Mouse (Mus musculus): ENCODE results near the gene Med29.
A peak's percentile ranks its signal among the peaks of the same experiment; 100 is the strongest.
"Not testable (repeated sequence)": the region's sequence is repeated elsewhere in the genome, so short reads cannot be mapped to it uniquely, and the experiment has no call there.

Gene Med29

DNA sequence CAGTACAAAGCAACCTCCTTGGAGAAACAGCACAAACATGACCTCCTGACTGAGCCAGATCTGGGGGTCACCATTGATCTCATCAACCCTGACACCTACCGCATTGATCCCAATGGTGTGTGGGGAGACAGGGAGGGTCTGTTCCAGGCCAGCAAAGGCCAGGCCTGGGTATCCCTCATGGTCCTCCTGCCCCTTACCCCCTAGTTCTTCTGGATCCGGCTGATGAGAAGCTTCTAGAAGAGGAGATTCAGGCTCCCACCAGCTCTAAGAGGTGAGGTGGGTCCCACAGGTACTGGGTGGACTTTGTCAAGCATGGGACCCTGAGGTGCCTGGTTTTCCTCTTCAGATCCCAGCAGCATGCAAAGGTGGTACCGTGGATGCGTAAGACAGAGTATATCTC, 2.9 kb upstream of the Med29 start:
- no peak for DNase-seq

DNA sequence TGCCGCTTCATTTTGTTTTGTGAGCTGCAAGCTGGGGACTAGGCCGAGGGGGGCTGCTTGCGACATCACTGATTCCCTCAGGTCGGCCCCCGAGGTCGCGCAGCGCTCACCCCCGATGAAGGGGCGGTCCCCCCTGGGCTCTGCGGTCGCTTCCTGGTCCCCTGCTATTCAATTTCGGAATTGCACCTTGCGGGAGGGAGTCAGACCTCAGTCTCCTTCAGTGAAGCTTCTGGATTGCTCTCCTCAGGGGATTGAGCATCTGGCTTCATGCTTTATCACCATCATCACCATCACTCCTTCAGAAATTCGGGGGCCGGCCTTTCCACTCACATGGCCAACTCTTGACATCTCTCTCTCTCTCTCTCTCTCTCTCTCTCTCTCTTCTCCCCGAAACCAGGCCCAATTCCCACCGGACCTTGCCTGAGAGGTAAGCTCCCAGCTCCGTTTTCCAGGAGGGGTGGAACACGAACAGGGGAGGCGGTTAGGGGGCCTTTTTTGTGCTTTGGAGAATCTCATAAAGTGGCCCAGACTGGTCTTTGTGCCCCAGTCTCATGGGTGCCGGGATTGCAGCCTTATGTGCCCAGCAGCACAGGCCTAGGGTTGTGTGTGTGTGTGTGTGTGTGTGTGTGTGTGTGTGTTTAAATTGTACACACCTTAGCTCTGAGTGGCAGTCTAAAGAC, 904 bp upstream of the Med29 start:
- no peak for DNase-seq

DNA sequence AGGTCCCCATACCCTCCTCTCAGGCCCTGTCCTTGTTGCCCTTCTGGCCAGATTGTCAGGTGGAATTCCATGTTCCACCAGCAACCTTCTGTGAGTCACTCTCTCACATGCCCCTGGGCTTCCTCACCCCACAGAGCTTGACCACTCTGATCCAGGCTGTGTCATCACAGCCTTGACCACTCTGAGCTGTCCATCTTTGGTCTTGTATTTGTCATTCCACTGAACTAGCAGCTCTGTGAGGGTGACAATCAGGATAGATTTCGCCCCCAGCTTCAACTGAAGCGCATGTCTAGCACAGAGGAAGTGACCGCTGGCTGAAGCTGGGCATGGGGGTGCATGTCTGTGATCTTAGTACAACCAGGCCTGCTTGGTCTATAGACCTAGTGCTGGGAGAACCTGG, 2.2 kb downstream of the Med29 start:
- DNase-seq, result no peak

DNA sequence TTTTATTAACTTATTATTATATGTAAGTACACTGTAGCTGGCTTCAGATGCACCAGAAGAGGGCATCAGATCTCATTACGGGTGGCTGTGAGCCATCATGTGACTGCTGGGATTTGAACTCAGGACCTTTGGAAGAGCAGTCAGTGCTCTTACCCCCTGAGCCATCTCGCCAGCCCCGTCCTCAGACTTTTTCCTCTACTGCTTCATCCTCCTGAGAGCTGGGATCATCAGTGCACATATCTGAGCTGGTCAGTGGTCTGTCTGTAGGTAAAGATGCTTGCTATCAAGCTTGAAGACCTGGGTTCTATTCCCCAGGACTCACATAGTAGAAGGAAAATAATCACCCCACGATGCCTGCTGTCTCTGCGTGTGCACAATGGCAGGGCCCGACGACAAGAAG, 5.1 kb downstream of the Med29 start:
- DNase-seq, result not testable (repeated sequence)

DNA sequence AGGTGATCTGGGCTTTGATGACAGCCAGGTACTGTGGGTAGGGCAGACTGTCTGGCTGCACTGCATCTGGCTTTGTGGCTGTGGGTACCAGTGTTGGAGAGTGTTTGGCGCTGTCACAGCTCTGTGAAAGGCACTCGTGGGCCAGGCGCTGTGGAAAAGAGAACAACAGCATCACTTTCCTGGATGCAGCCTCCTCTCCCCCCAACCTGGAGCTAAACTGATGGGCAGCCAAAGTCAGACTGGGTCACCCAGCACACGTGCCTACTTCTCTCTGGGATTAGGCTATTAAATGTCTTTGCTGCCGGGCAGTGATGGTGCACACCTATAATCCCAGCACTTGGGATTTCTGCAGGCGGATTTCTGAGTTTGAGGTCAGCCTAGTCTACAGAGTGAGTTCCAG, 5.6 kb downstream of the Med29 start:
- DNase-seq, result not testable (repeated sequence)

DNA sequence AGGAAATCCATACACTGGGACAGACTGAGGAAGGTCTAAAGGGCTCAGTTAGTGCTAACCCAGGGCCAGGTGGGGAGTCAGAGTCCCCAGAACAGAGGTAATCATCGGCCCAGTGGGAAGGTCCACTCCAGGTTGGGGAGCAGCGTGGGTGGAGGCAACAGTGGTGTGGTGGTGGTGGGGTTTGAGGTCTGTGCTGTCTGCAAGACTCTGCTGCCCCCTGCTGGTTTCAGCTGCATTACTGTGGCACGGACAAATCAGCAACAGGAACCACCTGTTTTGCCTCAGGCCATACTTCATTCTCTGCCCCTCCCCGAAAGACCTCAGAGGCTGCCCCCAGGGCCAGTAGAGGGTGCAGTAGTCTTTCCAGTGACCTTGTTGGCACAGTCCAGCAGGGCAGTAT, 6.0 kb downstream of the Med29 start:
- peak; percentile 76 for DNase-seq

DNA sequence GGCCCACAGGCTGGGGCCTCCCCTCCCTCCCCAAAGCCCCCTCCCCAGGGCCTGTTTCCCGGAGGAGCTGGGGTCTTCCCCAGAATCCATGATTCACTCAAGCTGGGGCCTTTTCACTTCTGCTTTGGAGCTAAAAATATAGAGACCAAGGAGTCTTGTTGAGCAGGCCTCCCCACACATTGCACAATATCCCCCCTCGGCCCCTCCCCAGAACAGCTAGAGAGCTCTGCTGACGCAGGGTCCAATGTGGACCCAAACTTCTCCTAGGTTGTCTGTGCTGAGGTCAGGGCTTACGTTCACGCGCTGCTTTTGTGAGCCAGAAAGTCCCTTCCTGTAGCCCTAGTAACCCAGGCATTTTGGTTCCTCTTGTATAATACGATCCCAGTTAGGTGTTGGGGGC, 6.5 kb downstream of the Med29 start:
- no peak for DNase-seq

DNA sequence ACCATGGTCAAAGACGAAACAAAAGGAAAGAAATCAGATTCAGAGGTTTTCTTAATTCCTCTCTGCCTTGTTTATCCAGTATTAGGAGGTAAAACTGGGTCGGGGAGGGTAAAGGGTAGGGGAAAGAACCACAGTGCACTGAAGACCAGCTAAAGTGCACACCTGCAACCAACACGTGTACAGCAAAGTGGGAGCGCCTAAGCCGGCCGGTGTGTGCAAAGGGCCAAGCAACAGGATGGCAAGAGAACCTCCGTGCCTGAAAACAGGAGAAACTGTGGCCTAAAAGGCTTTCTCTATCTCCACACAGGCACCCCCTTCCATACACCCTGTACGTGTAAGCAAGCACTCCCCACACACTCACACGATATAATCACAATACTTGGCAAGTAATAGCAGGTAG, 7.3 kb downstream of the Med29 start:
- DNase-seq, result no peak

DNA sequence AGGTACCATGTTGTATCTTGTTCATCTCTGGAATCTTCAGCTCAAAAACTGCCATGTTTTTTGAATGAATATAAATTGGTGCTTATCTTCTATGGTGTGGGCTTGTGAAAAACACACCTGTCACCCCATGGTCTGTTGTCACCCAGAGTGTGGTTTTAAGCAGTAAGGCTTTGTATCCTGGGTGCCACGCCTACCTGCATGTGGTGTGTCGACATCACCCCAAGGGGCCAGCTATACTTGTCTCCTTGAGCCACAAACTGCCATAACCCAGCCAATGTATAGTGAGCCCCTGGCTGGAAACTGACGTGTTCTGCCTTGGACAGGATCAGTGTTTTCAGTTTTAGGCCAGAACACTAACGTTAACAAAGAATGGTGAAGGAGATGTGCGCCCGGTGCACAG, 8.3 kb downstream of the Med29 start:
- DNase-seq, result no peak

DNA sequence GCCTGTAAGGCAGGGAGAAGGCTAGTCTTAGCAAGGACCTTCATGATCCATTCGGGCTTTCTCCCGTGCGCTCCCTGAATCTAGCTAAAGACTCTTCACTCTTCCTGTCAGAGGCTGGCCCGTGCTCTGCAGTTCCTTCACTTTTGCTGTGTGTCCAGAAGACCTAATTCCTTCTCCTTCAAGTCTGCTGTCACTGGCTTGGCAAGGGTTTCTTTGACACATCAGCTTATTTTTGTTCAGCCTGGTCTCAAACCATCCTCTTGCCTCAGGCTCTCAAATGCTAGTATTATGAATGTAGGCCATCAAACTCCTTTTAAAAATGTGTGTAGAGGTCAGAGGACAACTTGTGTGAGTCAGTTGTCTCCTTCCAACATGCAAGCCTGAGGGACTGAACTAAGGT, 8.9 kb downstream of the Med29 start:
- DNase-seq, result no peak

DNA sequence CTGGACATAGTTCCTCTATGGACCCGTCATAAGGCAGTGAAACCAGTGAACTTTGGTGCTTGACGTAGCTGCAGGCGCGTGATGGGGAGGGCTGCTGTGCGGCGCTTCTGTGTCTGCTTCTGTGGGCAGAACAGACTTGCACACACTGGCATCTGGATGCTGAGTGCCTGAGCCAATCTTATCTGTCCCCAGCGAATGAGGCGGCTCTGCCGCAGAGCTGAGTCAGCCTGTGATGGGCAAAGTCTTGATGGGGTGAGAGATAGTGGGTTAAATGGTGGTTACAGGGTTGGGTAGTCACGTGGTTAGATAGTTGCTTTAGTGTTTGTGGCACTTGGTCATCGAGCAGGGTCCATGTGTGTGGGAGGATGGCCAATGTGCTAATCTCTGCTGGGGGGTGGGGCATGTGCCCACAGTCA, 9.5 kb downstream of the Med29 start:
- peak; percentile 85 for DNase-seq

DNA sequence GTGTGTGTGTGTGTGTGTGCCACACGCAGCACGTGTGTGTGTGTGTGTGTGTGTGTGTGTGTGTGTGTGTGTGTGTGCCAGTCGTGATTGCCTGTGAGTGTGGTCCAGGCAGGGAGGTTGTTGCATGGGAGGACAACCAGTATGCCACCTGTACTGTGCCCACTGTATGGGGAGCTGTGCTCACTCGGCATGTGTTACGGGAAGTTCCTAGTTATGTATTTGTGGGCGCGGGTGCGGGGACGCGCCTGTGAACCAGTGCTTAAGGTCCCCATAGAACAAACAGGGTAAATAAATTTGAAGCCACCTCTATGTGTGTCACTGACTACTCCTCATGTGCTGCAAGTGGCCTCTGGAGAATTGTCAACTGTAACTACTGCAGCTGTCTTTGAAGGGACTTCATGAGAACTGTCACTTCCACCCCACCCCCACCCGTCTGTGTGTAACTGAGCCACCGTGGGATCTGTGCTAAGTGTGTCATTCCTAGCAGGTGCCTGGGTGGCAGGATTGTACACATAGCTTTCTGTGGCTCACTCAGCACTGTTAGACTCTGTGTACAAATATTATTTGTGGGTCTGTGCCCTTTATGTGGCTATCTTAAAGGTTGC, 10.1 kb downstream of the Med29 start:
- DNase-seq, result no peak

DNA sequence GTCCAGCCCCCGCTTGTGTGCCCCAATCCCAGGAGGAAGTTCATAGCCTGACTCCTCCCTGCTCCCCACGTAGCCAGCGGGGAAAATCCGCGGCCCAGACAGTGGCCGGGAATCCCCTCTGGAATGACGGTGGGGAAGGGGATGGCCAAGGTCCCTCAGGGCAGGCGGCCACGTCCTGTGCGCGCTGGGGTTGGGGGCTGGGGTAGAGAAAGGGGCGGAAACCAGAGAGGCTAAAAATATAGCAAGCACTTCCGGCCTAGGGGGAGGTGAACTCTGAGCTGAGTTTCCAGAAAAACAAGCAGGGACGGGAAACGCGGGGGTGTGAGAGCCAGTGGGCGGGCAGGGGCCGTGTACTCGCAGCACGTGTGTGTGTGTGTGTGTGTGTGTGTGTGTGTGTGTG, 10.6 kb downstream of the Med29 start:
- peak; percentile 89 for DNase-seq

DNA sequence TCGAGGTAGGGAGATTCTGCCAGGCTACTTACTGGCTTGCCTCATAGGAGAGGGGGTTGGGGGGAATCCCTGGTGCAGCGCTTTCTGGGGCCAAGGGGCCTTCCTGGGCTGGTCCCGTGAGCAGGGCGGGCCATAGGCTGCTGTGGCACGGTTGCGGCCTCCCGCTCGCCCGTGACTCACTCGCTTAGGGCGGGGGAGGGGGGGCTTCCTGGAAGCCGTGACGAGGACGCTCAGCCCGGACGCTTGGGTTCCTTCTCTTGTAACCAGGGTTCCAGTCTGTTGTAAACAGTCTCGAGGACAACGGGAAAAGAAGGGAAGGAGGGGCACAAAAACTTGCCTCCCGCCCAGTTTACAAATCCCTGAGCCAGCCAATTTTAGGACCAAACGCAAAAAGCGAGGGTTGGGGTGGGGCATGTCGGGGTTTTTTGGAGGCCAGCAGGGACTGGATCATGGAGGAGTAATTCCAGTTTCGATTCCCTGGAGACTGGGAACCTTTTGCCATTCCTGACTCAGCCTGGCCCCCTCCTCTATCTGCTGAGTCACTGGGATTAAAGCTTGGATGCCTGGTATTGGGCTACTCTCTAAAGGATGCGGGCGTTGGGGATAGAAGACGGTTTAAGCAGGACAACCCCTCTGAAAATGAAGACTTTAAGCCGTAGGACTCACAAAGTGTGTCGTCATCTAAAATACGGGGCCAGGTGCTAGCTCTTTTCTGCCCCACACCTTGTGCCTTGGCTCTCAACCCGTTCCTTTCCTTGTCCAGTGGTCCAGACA, 11.3 kb downstream of the Med29 start:
- DNase-seq, result peak; percentile 78

DNA sequence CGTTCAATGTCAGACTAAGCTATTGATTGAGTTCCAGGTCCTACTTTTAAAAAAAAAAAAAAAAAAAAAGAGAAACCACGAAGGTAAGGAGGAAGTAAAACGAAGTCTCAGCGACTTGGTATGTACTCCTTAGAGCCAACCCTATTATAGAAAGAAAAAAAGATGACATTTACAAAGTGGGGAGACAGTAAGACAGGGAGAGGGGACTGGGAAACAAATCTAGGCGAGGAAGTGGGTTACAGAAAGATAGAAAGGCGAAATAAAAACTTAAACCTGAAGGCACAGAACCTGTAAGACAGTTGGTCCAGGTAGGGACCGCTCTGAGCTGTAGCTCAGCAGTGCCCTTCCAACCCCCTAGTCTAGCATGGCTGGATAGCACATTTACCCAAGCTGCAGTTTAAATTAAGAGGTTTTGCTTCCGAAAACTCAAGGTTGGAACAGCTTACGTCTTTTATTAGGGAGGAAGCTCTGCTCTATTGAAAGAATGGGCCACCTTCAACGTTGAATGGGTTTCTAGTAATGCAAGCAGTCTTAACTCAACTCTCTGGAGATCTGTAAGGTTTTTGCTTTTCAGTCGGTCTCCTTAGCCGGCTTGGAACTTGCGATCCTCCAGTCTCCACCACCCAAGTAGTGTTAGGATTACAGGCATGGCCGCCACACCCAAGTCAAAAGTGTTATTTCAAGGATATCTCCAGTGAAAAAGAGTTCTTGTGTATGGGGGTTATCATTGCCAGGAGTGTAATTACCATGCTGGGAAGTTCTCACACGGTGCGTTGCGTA, 12.1 kb downstream of the Med29 start, which contains the start of gene Zfp36:
Gene Zfp36, minus strand, starts transcription at position 17 of the 780 bp plus-strand sequence.
- no peak for DNase-seq

DNA sequence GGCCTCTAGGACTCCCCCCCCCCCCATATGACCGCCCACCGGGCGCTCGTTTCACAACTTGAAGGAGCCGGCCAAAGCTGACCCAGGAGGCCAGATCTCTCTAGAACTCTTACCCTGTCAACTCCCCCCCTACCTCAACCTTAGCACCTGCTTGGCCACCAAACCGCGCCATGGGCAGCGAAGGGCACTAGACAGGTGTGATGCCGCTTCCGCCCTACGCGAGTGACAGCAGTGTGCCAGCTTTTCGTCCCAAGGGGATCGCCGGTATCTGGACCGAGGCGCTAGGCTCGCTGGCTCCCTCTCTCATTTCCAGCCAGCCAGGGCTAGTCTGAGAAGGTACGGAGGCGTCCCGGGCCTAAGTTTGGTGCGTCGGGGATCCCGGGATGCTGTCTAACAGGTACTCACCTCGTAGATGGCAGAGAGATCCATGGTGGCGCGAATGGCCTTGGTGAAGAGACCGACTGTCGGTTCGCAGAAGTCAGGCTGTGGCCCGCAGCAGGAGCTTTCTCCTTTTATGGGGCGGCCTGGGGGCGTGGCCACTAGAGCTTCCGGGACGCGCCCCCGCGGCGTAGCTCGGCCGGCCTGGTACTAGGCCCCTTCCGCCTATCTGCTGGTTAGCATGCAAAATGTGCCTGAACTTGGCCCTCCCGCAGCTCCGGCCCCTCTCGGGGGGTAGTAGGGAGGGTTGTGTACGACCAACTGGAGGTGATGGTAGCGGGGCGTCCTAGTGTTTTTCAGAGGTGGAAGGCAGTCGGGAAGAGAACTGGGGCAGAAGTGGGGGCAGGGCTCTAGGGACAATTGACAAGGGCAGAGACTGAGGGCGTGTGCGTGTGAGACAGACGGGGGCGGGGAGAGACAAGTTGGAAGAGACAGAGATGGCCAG, 13.5 kb downstream of the Med29 start:
- DNase-seq, result peak; percentile 93

DNA sequence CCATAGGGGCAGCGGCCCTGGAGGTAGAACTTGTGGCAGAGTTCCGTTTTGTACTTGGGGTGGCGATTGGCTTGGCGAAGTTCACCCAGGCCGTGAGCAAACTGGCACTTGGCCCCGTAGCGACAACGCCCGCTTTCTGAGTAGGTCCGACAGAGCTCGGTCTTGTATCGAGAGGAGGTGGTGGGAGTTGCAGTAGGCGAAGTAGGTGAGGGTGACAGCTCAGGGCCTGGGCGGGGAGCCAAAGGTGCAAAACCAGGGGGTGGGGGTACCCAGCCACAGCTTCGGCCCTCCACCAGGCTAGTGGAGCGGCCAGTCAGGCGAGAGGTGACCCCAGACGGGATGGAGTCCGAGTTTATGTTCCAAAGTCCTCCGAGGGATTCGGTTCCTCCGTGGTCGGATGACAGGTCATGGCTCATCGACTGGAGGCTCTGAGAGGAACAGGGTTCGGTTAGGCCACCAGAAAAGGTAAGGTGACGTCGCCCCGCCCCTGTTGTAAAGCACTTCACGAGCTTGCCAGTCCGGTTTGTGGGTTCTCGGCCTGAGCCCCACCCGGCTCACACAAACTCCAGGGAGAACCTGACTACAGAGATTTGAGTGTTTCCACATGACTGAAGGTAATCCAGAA, 14.3 kb downstream of the Med29 start:
- peak; percentile 88 for DNase-seq

DNA sequence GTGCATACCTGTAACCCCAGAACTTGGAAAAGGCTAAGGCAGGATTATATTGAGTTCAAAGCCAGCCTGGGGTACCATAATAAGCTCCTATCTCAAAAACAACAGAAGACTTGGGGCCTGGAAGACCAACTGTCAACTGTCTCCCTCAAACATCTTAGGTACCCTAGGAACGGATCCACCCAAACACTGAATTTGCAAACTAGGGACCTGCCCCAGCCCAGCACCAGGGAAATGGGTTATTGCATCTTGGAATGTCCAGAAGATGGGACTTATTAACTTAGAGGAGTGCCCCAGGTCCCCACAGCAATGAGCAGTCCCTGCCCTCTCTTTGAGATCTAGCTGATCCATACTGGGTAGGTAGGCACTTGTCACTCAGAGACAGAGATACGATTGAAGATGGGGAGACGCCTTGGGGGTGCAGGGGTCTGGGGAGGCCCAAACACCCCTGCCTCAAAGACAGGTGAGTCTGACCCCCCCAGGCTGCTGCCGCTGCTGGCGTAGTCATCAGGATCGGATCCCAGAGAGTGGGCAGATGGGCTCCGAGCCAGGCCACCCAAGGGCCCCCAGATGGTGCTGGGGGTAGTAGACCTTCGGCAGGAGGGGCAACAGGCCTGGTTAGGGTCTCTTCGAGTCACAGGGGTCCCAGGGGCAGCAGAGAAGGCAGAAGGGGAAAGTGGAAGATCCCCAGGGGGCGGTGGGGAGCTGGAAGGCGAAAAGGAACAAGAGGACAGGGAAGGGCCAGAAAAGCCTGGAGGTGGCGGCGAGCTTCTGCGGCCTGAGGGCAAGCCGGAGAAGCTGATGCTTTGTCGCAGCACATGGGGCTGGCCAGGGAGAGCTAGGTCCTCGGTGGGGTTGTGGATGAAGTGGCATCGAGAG, 15.1 kb downstream of the Med29 start:
- peak; percentile 51 for DNase-seq

DNA sequence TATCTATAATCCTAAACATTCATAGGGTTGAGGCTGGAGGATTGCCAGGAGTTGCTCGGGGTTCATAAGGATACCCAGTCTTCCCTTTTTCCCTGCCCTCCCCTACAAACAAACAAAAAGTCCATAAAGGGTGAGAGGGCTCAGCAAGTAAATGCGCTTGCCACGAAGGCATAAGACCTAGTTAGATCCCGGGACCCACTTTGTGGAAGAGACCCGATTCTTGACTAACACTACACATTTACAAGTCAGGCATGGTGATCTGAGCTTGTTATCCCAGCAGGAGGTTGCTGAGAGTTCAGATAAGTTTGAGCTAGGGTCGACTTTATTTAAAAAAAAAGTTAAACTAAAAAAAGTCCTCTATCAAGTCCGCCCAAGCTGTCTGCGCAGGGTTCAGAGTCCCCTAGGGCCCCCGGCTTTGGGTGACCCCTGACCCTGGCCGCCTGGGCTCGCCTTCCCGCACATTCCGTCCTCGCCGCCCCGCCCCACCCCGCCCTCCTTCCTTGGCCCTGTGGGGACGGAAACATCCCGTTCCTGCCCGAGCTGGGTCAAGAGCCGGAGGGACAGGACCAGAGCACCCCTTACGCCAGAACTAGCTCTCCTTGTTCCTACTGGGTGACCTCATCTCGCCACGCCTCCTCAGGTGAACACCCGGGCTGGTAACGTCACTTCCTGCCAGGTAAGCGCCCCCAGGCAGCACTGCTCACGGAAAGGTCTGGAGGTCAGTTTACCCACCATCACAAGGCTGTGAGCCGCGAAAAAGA, 16.3 kb downstream of the Med29 start:
- peak; percentile 95 for DNase-seq

All from kidney, adult 11 months (tissue).